Mouse (Mus musculus): ENCODE measurements at regions not wholly inside any gene's neighbourhood (a gene's known extent, or its start where the extent isn't known, plus 50 kb on each side); places are given as distances from the start of the nearest gene placed in this dataset.

GRCm38 (mm10) chr7:64057873-64058272 lies 95.8 kb upstream of the Trpm1 start:
- peak; percentile 90 for ATAC-seq (ENCODE audit: insufficient read depth, low FRiP score, low read depth)
- Histone ChIP-seq H3K36me3 (no peaks in the 10 kb centered on the region), H3K9me3 (no peaks in the 10 kb centered on the region), H3K27ac (peak overlapping the region; percentile 21; the same call in 1 of the 2 replicates), H3K4me2 (no peak overlapping the region), H3K9ac (no peak overlapping the region), H3K4me1 (peaks cover 5% of the 10 kb centered on the region; the same call in 1 of the 2 replicates), H3K4me3 (replicated peaks) (no peak overlapping the region), H3K27me3 (replicated peaks) (no peaks in the 10 kb centered on the region)
- WGBS = 49% methylated on average over 4 of the region's 4 CpGs

GRCm38 (mm10) chr7:64056498-64056897 lies 97.1 kb upstream of the Trpm1 start:
- Histone ChIP-seq H3K9ac (no peak overlapping the region), H3K4me3 (replicated peaks) (no peak overlapping the region), H3K27ac (no peak overlapping the region), H3K4me1 (peaks cover 5% of the 10 kb centered on the region; the same call in 1 of the 2 replicates), H3K36me3 (no peaks in the 10 kb centered on the region), H3K9me3 (no peaks in the 10 kb centered on the region), H3K27me3 (replicated peaks) (no peaks in the 10 kb centered on the region), H3K4me2 (no peak overlapping the region)
- no peak for ATAC-seq (ENCODE audit: insufficient read depth, low FRiP score, low read depth)
- WGBS = 78% methylated on average over 3 of the region's 3 CpGs

GRCm38 (mm10) chr7:64054996-64055395 lies 98.6 kb upstream of the Trpm1 start:
- no peaks in the 10 kb centered on the region for H3K36me3 ChIP-seq
- H3K4me2 ChIP-seq = no peak overlapping the region
- H3K4me1 ChIP-seq = peaks cover 5% of the 10 kb centered on the region; the same call in 1 of the 2 replicates
- H3K27me3 ChIP-seq (replicated peaks) = no peaks in the 10 kb centered on the region
- no peaks in the 10 kb centered on the region for H3K9me3 ChIP-seq
- no peak overlapping the region for H3K9ac ChIP-seq
- ATAC-seq (ENCODE audit: insufficient read depth, low FRiP score, low read depth) = no peak
- no peak overlapping the region for H3K4me3 ChIP-seq (replicated peaks)
- WGBS = 81% methylated on average over 4 of the region's 4 CpGs
- no peak overlapping the region for H3K27ac ChIP-seq

- Histone ChIP-seq H3K9me3 (no peaks in the 10 kb centered on the region), H3K4me3 (replicated peaks) (no peak overlapping the region), H3K27me3 (replicated peaks) (no peaks in the 10 kb centered on the region), H3K4me2 (no peak overlapping the region), H3K27ac (no peak overlapping the region), H3K36me3 (no peaks in the 10 kb centered on the region), H3K4me1 (peaks cover 12% of the 10 kb centered on the region), H3K9ac (no peak overlapping the region)
- WGBS = 58% methylated on average over 12 of the region's 12 CpGs
- no peak for ATAC-seq (ENCODE audit: insufficient read depth, low FRiP score, low read depth)
Measured at GRCm38 (mm10) chr7:64053766-64054165, 99.9 kb upstream of the Trpm1 start.

- H3K4me2 ChIP-seq = no peak overlapping the region
- H3K36me3 ChIP-seq = no peaks in the 10 kb centered on the region
- H3K9me3 ChIP-seq = no peaks in the 10 kb centered on the region
- peaks cover 13% of the 10 kb centered on the region for H3K4me1 ChIP-seq
- no peaks in the 10 kb centered on the region for H3K27me3 ChIP-seq (replicated peaks)
- 93% methylated on average over 9 of the region's 9 CpGs for WGBS
- no peak overlapping the region for H3K9ac ChIP-seq
- ATAC-seq (ENCODE audit: insufficient read depth, low FRiP score, low read depth) = no peak
- no peak overlapping the region for H3K27ac ChIP-seq
- H3K4me3 ChIP-seq (replicated peaks) = no peak overlapping the region
Measured at GRCm38 (mm10) chr7:64052400-64052799, 101.2 kb upstream of the Trpm1 start.

GRCm38 (mm10) chr7:64050826-64051401 lies 102.7 kb upstream of the Trpm1 start:
- 76% methylated on average over 3 of the region's 3 CpGs for WGBS
- Histone ChIP-seq H3K9me3 (no peaks in the 10 kb centered on the region), H3K4me3 (replicated peaks) (no peak overlapping the region), H3K4me1 (peaks cover 13% of the 10 kb centered on the region), H3K27me3 (replicated peaks) (no peaks in the 10 kb centered on the region), H3K36me3 (no peaks in the 10 kb centered on the region), H3K9ac (no peak overlapping the region), H3K27ac (no peak overlapping the region), H3K4me2 (no peak overlapping the region)
- ATAC-seq (ENCODE audit: insufficient read depth, low FRiP score, low read depth) = no peak

- Histone ChIP-seq H3K4me3 (replicated peaks) (no peak overlapping the region), H3K9me3 (no peaks in the 10 kb centered on the region), H3K27ac (peak overlapping the region; percentile 9; the same call in 1 of the 2 replicates), H3K36me3 (no peaks in the 10 kb centered on the region), H3K4me2 (no peak overlapping the region), H3K27me3 (replicated peaks) (no peaks in the 10 kb centered on the region), H3K4me1 (peaks cover 13% of the 10 kb centered on the region), H3K9ac (no peak overlapping the region)
- no peak for ATAC-seq (ENCODE audit: insufficient read depth, low FRiP score, low read depth)
- 57% methylated on average over 5 of the region's 5 CpGs for WGBS
Measured at GRCm38 (mm10) chr7:64050246-64050645, 103.4 kb upstream of the Trpm1 start.

- ATAC-seq (ENCODE audit: insufficient read depth, low FRiP score, low read depth) = peak; percentile 84
- Histone ChIP-seq H3K36me3 (no peaks in the 10 kb centered on the region), H3K4me3 (replicated peaks) (peak overlapping the region; percentile 43; the same call in 1 of the 2 replicates), H3K27me3 (replicated peaks) (no peaks in the 10 kb centered on the region), H3K27ac (peak overlapping the region; percentile 45; the same call in 1 of the 2 replicates), H3K9me3 (no peaks in the 10 kb centered on the region), H3K4me1 (peaks cover 13% of the 10 kb centered on the region), H3K4me2 (peak overlapping the region; percentile 73), H3K9ac (no peak overlapping the region)
- 48% methylated on average over 11 of the region's 11 CpGs for WGBS
Measured at GRCm38 (mm10) chr7:64049183-64049965, 104.3 kb upstream of the Trpm1 start.

GRCm38 (mm10) chr7:64048452-64049182 lies 105.0 kb upstream of the Trpm1 start:
- Histone ChIP-seq H3K4me1 (peaks cover 13% of the 10 kb centered on the region), H3K9ac (peak overlapping the region; percentile 32; the same call in 1 of the 2 replicates), H3K4me2 (peak overlapping the region; percentile 73), H3K27me3 (replicated peaks) (no peaks in the 10 kb centered on the region), H3K9me3 (no peaks in the 10 kb centered on the region), H3K36me3 (no peaks in the 10 kb centered on the region), H3K27ac (peak overlapping the region; percentile 45; the same call in 1 of the 2 replicates), H3K4me3 (replicated peaks) (peak overlapping the region; percentile 43)
- ATAC-seq (ENCODE audit: insufficient read depth, low FRiP score, low read depth) = peak; percentile 76
- WGBS = 3% methylated on average over 21 of the region's 21 CpGs

DNA sequence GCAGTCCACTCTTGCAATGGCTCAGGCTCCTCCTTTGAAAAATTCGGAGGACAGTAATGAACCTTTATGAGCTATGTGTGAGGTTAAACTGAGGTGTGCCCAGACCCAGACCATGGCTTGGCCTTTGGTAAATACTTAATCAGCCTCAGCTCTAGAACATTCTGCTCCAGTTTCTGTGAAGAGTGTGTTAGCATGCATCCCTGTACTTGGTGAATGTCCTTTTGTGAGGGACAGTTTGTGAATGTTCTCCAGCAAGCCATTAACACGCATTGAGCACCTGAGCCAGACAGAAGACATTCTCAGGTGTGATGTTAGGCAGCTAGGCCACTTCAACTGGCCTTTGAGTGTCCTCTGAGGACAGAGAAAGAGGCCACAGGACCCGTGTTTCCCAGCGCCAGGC lies 105.8 kb upstream of the Trpm1 start:
- H3K27ac ChIP-seq = no peak overlapping the region
- H3K4me3 ChIP-seq (replicated peaks) = no peak overlapping the region
- H3K9ac ChIP-seq = no peak overlapping the region

GRCm38 (mm10) chr7:64045292-64045691 lies 106.6 kb upstream of the Klf13 start:
- no peak for ATAC-seq (ENCODE audit: insufficient read depth, low FRiP score, low read depth)
- H3K4me3 ChIP-seq (replicated peaks) = no peak overlapping the region
- no peak overlapping the region for H3K4me2 ChIP-seq
- no peak overlapping the region for H3K9ac ChIP-seq
- no peaks in the 10 kb centered on the region for H3K9me3 ChIP-seq
- peaks cover 13% of the 10 kb centered on the region for H3K4me1 ChIP-seq
- 79% methylated on average over 3 of the region's 3 CpGs for WGBS
- H3K36me3 ChIP-seq = no peaks in the 10 kb centered on the region
- no peak overlapping the region for H3K27ac ChIP-seq
- no peaks in the 10 kb centered on the region for H3K27me3 ChIP-seq (replicated peaks)

More for the DNA sequence above, 105.8 kb upstream of the Trpm1 start:
- Histone ChIP-seq H3K36me3 (no peaks in the 10 kb centered on the region), H3K4me2 (peak overlapping the region; percentile 73; the same call in 1 of the 2 replicates), H3K27me3 (replicated peaks) (no peaks in the 10 kb centered on the region), H3K9me3 (no peaks in the 10 kb centered on the region), H3K4me1 (peaks cover 13% of the 10 kb centered on the region)
- 79% methylated on average over 4 of the region's 4 CpGs for WGBS
- ATAC-seq (ENCODE audit: insufficient read depth, low FRiP score, low read depth) = no peak

GRCm38 (mm10) chr7:64042978-64043377 lies 104.3 kb upstream of the Klf13 start:
- no peak for ATAC-seq (ENCODE audit: insufficient read depth, low FRiP score, low read depth)
- Histone ChIP-seq H3K9me3 (no peaks in the 10 kb centered on the region), H3K27ac (no peak overlapping the region), H3K4me1 (no peaks in the 10 kb centered on the region), H3K4me2 (no peak overlapping the region), H3K36me3 (no peaks in the 10 kb centered on the region), H3K4me3 (replicated peaks) (no peak overlapping the region), H3K9ac (no peak overlapping the region), H3K27me3 (replicated peaks) (no peaks in the 10 kb centered on the region)
- 48% methylated on average over 2 of the region's 2 CpGs for WGBS

Data from stomach, embryonic 15.5 days (tissue).